Mouse (Mus musculus): ENCODE results near the gene Acvr2b. TPM values are rescaled to one million over a fixed set of nuclear protein-coding genes. Genes with fewer than 3 reads are reported as not detected.

Gene Acvr2b
- polyA plus RNA-seq, 1 experiment from 2014 or later: 48.1 TPM

GRCm38 (mm10) chr9:119375556-119375955 lies 26.4 kb upstream of the Acvr2b start:
- no peak overlapping the region for H3K4me2 ChIP-seq
- H3K4me3 ChIP-seq: no peak overlapping the region
- H3K36me3 ChIP-seq (ENCODE audit: poor library complexity, severe bottlenecking): peaks cover 26% of the 10 kb centered on the region
- H3K9me3 ChIP-seq (replicated peaks): no peaks in the 10 kb centered on the region
- H3K4me1 ChIP-seq: no peaks in the 10 kb centered on the region
- H3K27ac ChIP-seq: no peak overlapping the region
- no peak for ATAC-seq
- H3K9ac ChIP-seq: no peak overlapping the region
- no peaks in the 10 kb centered on the region for H3K27me3 ChIP-seq
- 80% methylated on average over 6 of the region's 6 CpGs for WGBS

GRCm38 (mm10) chr9:119378231-119378630 lies 23.7 kb upstream of the Acvr2b start:
- 89% methylated on average over 4 of the region's 4 CpGs for WGBS
- Histone ChIP-seq H3K9ac (no peak overlapping the region), H3K4me1 (no peaks in the 10 kb centered on the region), H3K4me3 (no peak overlapping the region), H3K27ac (no peak overlapping the region), H3K27me3 (no peaks in the 10 kb centered on the region), H3K4me2 (no peak overlapping the region), H3K36me3 (ENCODE audit: poor library complexity, severe bottlenecking) (peaks cover 24% of the 10 kb centered on the region), H3K9me3 (replicated peaks) (no peaks in the 10 kb centered on the region)
- ATAC-seq: no peak

GRCm38 (mm10) chr9:119382603-119383002 lies 19.3 kb upstream of the Acvr2b start:
- no peaks in the 10 kb centered on the region for H3K9me3 ChIP-seq (replicated peaks)
- no peak for ATAC-seq
- H3K27me3 ChIP-seq: no peaks in the 10 kb centered on the region
- H3K27ac ChIP-seq: no peak overlapping the region
- 69% methylated on average over 6 of the region's 6 CpGs for WGBS
- no peak overlapping the region for H3K4me2 ChIP-seq
- no peaks in the 10 kb centered on the region for H3K4me1 ChIP-seq
- peaks cover 30% of the 10 kb centered on the region for H3K36me3 ChIP-seq (ENCODE audit: poor library complexity, severe bottlenecking)
- no peak overlapping the region for H3K4me3 ChIP-seq
- H3K9ac ChIP-seq: no peak overlapping the region

- no peaks in the 10 kb centered on the region for H3K9me3 ChIP-seq (replicated peaks)
- peaks cover 23% of the 10 kb centered on the region; the same call in 1 of the 2 replicates for H3K36me3 ChIP-seq (ENCODE audit: poor library complexity, severe bottlenecking)
- H3K4me3 ChIP-seq: no peak overlapping the region
- H3K27ac ChIP-seq: no peak overlapping the region
- no peaks in the 10 kb centered on the region for H3K4me1 ChIP-seq
- H3K27me3 ChIP-seq: no peaks in the 10 kb centered on the region
- 57% methylated on average over 5 of the region's 5 CpGs for WGBS
- H3K4me2 ChIP-seq: no peak overlapping the region
- ATAC-seq: no peak
- H3K9ac ChIP-seq: no peak overlapping the region
These were observed 13.0 kb upstream of the Acvr2b start for GRCm38 (mm10) chr9:119388956-119389355.

- H3K4me3 ChIP-seq: no peak overlapping the region
- 98% methylated on average over 2 of the region's 2 CpGs for WGBS
- H3K9me3 ChIP-seq (replicated peaks): no peaks in the 10 kb centered on the region
- no peak for ATAC-seq
- H3K27ac ChIP-seq: no peak overlapping the region
- H3K36me3 ChIP-seq (ENCODE audit: poor library complexity, severe bottlenecking): peaks cover 18% of the 10 kb centered on the region; the same call in 1 of the 2 replicates
- no peaks in the 10 kb centered on the region for H3K27me3 ChIP-seq
- no peaks in the 10 kb centered on the region for H3K4me1 ChIP-seq
- no peak overlapping the region for H3K4me2 ChIP-seq
- H3K9ac ChIP-seq: no peak overlapping the region
These were observed 11.7 kb upstream of the Acvr2b start for GRCm38 (mm10) chr9:119390214-119390613.

GRCm38 (mm10) chr9:119394808-119395207 lies 7.1 kb upstream of the Acvr2b start:
- Histone ChIP-seq H3K27ac (no peak overlapping the region), H3K4me2 (no peak overlapping the region), H3K4me3 (no peak overlapping the region), H3K9ac (no peak overlapping the region), H3K9me3 (replicated peaks) (no peaks in the 10 kb centered on the region), H3K36me3 (ENCODE audit: poor library complexity, severe bottlenecking) (peaks cover 10% of the 10 kb centered on the region; the same call in 1 of the 2 replicates), H3K4me1 (no peaks in the 10 kb centered on the region), H3K27me3 (no peaks in the 10 kb centered on the region)
- WGBS: 84% methylated on average over 1 of the region's 1 CpGs
- ATAC-seq: no peak

GRCm38 (mm10) chr9:119401351-119401750 lies 567 bp upstream of the Acvr2b start:
- Histone ChIP-seq H3K9ac (peak overlapping the region; percentile 74), H3K4me1 (peaks cover 39% of the 10 kb centered on the region), H3K36me3 (ENCODE audit: poor library complexity, severe bottlenecking) (peaks cover 3% of the 10 kb centered on the region; the same call in 1 of the 2 replicates), H3K4me3 (peak overlapping the region; percentile 98), H3K27me3 (no peaks in the 10 kb centered on the region), H3K4me2 (peak overlapping the region; percentile 87), H3K9me3 (replicated peaks) (no peaks in the 10 kb centered on the region), H3K27ac (peak overlapping the region; percentile 59)
- ATAC-seq: no peak; the same call in 1 of the 2 replicates
- WGBS: 2% methylated on average over 7 of the region's 7 CpGs

GRCm38 (mm10) chr9:119402253-119403235 lies 626 bp downstream of the Acvr2b start:
- Histone ChIP-seq H3K4me3 (peak overlapping the region; percentile 98), H3K36me3 (ENCODE audit: poor library complexity, severe bottlenecking) (peaks cover 12% of the 10 kb centered on the region), H3K9me3 (replicated peaks) (no peaks in the 10 kb centered on the region), H3K4me2 (peak overlapping the region; percentile 87), H3K4me1 (peaks cover 39% of the 10 kb centered on the region), H3K27ac (peak overlapping the region; percentile 100), H3K9ac (peak overlapping the region; percentile 100), H3K27me3 (no peaks in the 10 kb centered on the region)
- under 1% methylated on average over 89 of the region's 127 CpGs for WGBS
- peak; percentile 74 for ATAC-seq

- H3K4me2 ChIP-seq: peak overlapping the region; percentile 87
- H3K9me3 ChIP-seq (replicated peaks): no peaks in the 10 kb centered on the region
- peak overlapping the region; percentile 100 for H3K9ac ChIP-seq
- peak overlapping the region; percentile 100 for H3K27ac ChIP-seq
- under 1% methylated on average over 26 of the region's 26 CpGs for WGBS
- peak; percentile 59 for ATAC-seq
- H3K4me1 ChIP-seq: peaks cover 44% of the 10 kb centered on the region
- peak overlapping the region; percentile 98 for H3K4me3 ChIP-seq
- H3K27me3 ChIP-seq: no peaks in the 10 kb centered on the region
- H3K36me3 ChIP-seq (ENCODE audit: poor library complexity, severe bottlenecking): peaks cover 19% of the 10 kb centered on the region
These were observed 1.3 kb downstream of the Acvr2b start for GRCm38 (mm10) chr9:119403236-119403641.

- WGBS: 69% methylated on average over 5 of the region's 5 CpGs
- Histone ChIP-seq H3K4me2 (peak overlapping the region; percentile 87), H3K27me3 (no peaks in the 10 kb centered on the region), H3K4me1 (peaks cover 47% of the 10 kb centered on the region), H3K36me3 (ENCODE audit: poor library complexity, severe bottlenecking) (peaks cover 28% of the 10 kb centered on the region), H3K4me3 (peak overlapping the region; percentile 98), H3K9me3 (replicated peaks) (no peaks in the 10 kb centered on the region), H3K9ac (peak overlapping the region; percentile 100), H3K27ac (no peak overlapping the region)
- ATAC-seq: no peak
These were observed 2.2 kb downstream of the Acvr2b start for GRCm38 (mm10) chr9:119404090-119404489.

GRCm38 (mm10) chr9:119407884-119408283 lies 6.0 kb downstream of the Acvr2b start:
- Histone ChIP-seq H3K4me1 (peaks cover 38% of the 10 kb centered on the region), H3K4me3 (no peak overlapping the region), H3K9ac (no peak overlapping the region), H3K27me3 (no peaks in the 10 kb centered on the region), H3K9me3 (replicated peaks) (peaks cover 21% of the 10 kb centered on the region; the same call in 1 of the 2 replicates), H3K36me3 (ENCODE audit: poor library complexity, severe bottlenecking) (peaks cover 52% of the 10 kb centered on the region), H3K27ac (no peak overlapping the region), H3K4me2 (no peak overlapping the region)
- ATAC-seq: no peak
- 91% methylated on average over 15 of the region's 15 CpGs for WGBS

GRCm38 (mm10) chr9:119408898-119409664 lies 7.2 kb downstream of the Acvr2b start:
- Histone ChIP-seq H3K27ac (no peak overlapping the region), H3K4me1 (peaks cover 31% of the 10 kb centered on the region), H3K4me3 (no peak overlapping the region), H3K9ac (no peak overlapping the region), H3K4me2 (no peak overlapping the region), H3K27me3 (no peaks in the 10 kb centered on the region), H3K9me3 (replicated peaks) (peaks cover 27% of the 10 kb centered on the region), H3K36me3 (ENCODE audit: poor library complexity, severe bottlenecking) (peaks cover 57% of the 10 kb centered on the region)
- WGBS: 91% methylated on average over 11 of the region's 11 CpGs
- ATAC-seq: no peak

Measured in forebrain, embryonic 13.5 days (tissue).